Mouse (Mus musculus): ENCODE data around the gene Gm6588.
"Not testable (repeated sequence)": the region's sequence is repeated elsewhere in the genome, so short reads cannot be mapped to it uniquely, and the experiment has no call there.

Gene Gm6588

GRCm38 (mm10) chr5:112448747-112449440, at the start of gene Gm6588:
TSS of gene Gm6588 (plus strand) at chr5:112449426.
- no peak for DNase-seq

GRCm38 (mm10) chr5:112402437-112402836, 46.8 kb upstream of the Gm6588 start:
- no peak for DNase-seq

GRCm38 (mm10) chr5:112406017-112406416, 43.2 kb upstream of the Gm6588 start:
- no peak for DNase-seq

- DNase-seq: no peak
These were observed 40.0 kb upstream of the Gm6588 start for GRCm38 (mm10) chr5:112409274-112409673.

GRCm38 (mm10) chr5:112411072-112411471, 38.2 kb upstream of the Gm6588 start:
- no peak for DNase-seq

GRCm38 (mm10) chr5:112411514-112412335, 37.5 kb upstream of the Gm6588 start:
- DNase-seq: no peak

GRCm38 (mm10) chr5:112412781-112413180, 36.4 kb upstream of the Gm6588 start:
- not testable (repeated sequence) for DNase-seq

GRCm38 (mm10) chr5:112416673-112417072, 32.6 kb upstream of the Gm6588 start:
- DNase-seq: no peak

- DNase-seq: no peak
These were observed 31.2 kb upstream of the Gm6588 start for GRCm38 (mm10) chr5:112418023-112418422.

GRCm38 (mm10) chr5:112419535-112419934, 29.7 kb upstream of the Gm6588 start:
- no peak for DNase-seq

GRCm38 (mm10) chr5:112426635-112427034, 22.6 kb upstream of the Gm6588 start:
- DNase-seq: no peak

GRCm38 (mm10) chr5:112427283-112427682, 21.9 kb upstream of the Gm6588 start:
- DNase-seq: peak; percentile 49

GRCm38 (mm10) chr5:112428944-112429343, 20.3 kb upstream of the Gm6588 start:
- peak; percentile 38 for DNase-seq

- DNase-seq: no peak
These were observed 18.0 kb upstream of the Gm6588 start for GRCm38 (mm10) chr5:112431120-112431775.

- no peak for DNase-seq
These were observed 17.2 kb upstream of the Gm6588 start for GRCm38 (mm10) chr5:112432033-112432432.

- DNase-seq: peak; percentile 73
These were observed 16.2 kb upstream of the Gm6588 start for GRCm38 (mm10) chr5:112433004-112433403.

GRCm38 (mm10) chr5:112438535-112438934, 10.7 kb upstream of the Gm6588 start:
- DNase-seq: no peak

GRCm38 (mm10) chr5:112453088-112453487, 3.9 kb downstream of the Gm6588 start:
- peak; percentile 5 for DNase-seq

GRCm38 (mm10) chr5:112454966-112455555, 5.8 kb downstream of the Gm6588 start:
- DNase-seq: no peak

- DNase-seq: no peak
These were observed 10.7 kb downstream of the Gm6588 start for GRCm38 (mm10) chr5:112459903-112460302.

GRCm38 (mm10) chr5:112466331-112466730, 17.1 kb downstream of the Gm6588 start:
- DNase-seq: no peak

- DNase-seq: no peak
These were observed 19.9 kb downstream of the Gm6588 start for GRCm38 (mm10) chr5:112468986-112469581.

- DNase-seq: peak; percentile 45
These were observed 20.9 kb downstream of the Gm6588 start for GRCm38 (mm10) chr5:112470144-112470543.
